Comparison of ENCODE assay signal across 8 mouse cellular contexts in genomic region chr16:48675607-48676006, GRCm38 (mm10).
A peak's percentile ranks its signal among the peaks of the same experiment; 100 is the strongest.
DNase-seq lines count a peak whose midpoint lies in the region; ATAC-seq and TF ChIP-seq lines count a peak whose summit lies in the region.

No protein-coding gene starts in this region.

- DNase-seq in 3T3-L1 (ENCODE audit: low read depth, low spot score), result peak; percentile 94
- peak; percentile 74 for DNase-seq in adrenal gland, adult 2 months
- peak; percentile 66 for DNase-seq in embryo, embryonic 9.5 days (ENCODE audit: extremely low spot score)
- DNase-seq in kidney, postnatal 0 days (ENCODE audit: low spot score), result peak; percentile 91
- DNase-seq in liver, embryonic 13.5 days, result peak; percentile 35

- H3K9me3 ChIP-seq in heart, embryonic 12.5 days (replicated peaks), result no peaks in the 10 kb centered on the region
- no peaks in the 10 kb centered on the region for H3K9me3 ChIP-seq in kidney, postnatal 0 days (replicated peaks; ENCODE audit: low read length)
- H3K9me3 ChIP-seq in liver, embryonic 13.5 days (replicated peaks), result no peaks in the 10 kb centered on the region
- no peaks in the 10 kb centered on the region for H3K9me3 ChIP-seq in neural tube, embryonic 12.5 days
- no peaks in the 10 kb centered on the region for H3K9me3 ChIP-seq in stomach, embryonic 16.5 days (replicated peaks; ENCODE audit: control insufficient read depth, low read length)

- H3K4me3 ChIP-seq in heart, embryonic 12.5 days, result no peak overlapping the region
- no peak overlapping the region for H3K4me3 ChIP-seq in kidney, postnatal 0 days (replicated peaks; ENCODE audit: low read depth, low read length)
- no peak overlapping the region for H3K4me3 ChIP-seq in liver, embryonic 13.5 days (replicated peaks)
- H3K4me3 ChIP-seq in neural tube, embryonic 12.5 days, result no peak overlapping the region
- no peak overlapping the region for H3K4me3 ChIP-seq in stomach, embryonic 16.5 days (replicated peaks; ENCODE audit: low read length)

- 17% methylated on average over 10 of the region's 10 CpGs for WGBS in heart, embryonic 12.5 days
- 7% methylated on average over 10 of the region's 10 CpGs for WGBS in kidney, postnatal 0 days
- WGBS in liver, embryonic 13.5 days (ENCODE audit: insufficient replicate concordance), result 10% methylated on average over 10 of the region's 10 CpGs
- WGBS in neural tube, embryonic 12.5 days, result 19% methylated on average over 10 of the region's 10 CpGs
- WGBS in stomach, embryonic 16.5 days, result 12% methylated on average over 10 of the region's 10 CpGs

- no peak overlapping the region for H3K9ac ChIP-seq in heart, embryonic 12.5 days
- no peak overlapping the region for H3K9ac ChIP-seq in kidney, postnatal 0 days (ENCODE audit: low read depth, low read length)
- H3K9ac ChIP-seq in liver, embryonic 13.5 days, result no peak overlapping the region
- H3K9ac ChIP-seq in neural tube, embryonic 12.5 days, result no peak overlapping the region
- H3K9ac ChIP-seq in stomach, embryonic 16.5 days (ENCODE audit: low read length), result no peak overlapping the region

- peaks cover 8% of the 10 kb centered on the region; the same call in 1 of the 2 replicates for H3K4me1 ChIP-seq in heart, embryonic 12.5 days (replicated peaks)
- no peaks in the 10 kb centered on the region for H3K4me1 ChIP-seq in kidney, postnatal 0 days (replicated peaks; ENCODE audit: insufficient read depth, low read length)
- H3K4me1 ChIP-seq in liver, embryonic 13.5 days (replicated peaks), result no peaks in the 10 kb centered on the region
- H3K4me1 ChIP-seq in neural tube, embryonic 12.5 days, result no peaks in the 10 kb centered on the region
- H3K4me1 ChIP-seq in stomach, embryonic 16.5 days (ENCODE audit: control insufficient read depth, insufficient read depth, low read length), result no peaks in the 10 kb centered on the region

- 0 out of 2 replicates have a peak overlapping the region, but pooled peaks have one; percentile 15 for H3K4me2 ChIP-seq in heart, embryonic 12.5 days
- H3K4me2 ChIP-seq in kidney, postnatal 0 days (ENCODE audit: low read length), result no peak overlapping the region
- no peak overlapping the region for H3K4me2 ChIP-seq in liver, embryonic 13.5 days
- no peak overlapping the region for H3K4me2 ChIP-seq in neural tube, embryonic 12.5 days (replicated peaks)
- no peak overlapping the region for H3K4me2 ChIP-seq in stomach, embryonic 16.5 days (ENCODE audit: low read depth, low read length)

- ATAC-seq in heart, embryonic 12.5 days (ENCODE audit: insufficient number of reproducible peaks, low FRiP score), result no peak
- peak; percentile 74 for ATAC-seq in kidney, postnatal 0 days (replicated peaks; ENCODE audit: low FRiP score, low read depth)
- ATAC-seq in liver, embryonic 13.5 days (ENCODE audit: low read depth), result no peak
- ATAC-seq in neural tube, embryonic 12.5 days (ENCODE audit: low FRiP score, low read depth), result peak; percentile 82
- 0 out of 2 replicates have a peak, but pooled peaks have one; percentile 53 for ATAC-seq in stomach, embryonic 16.5 days (ENCODE audit: insufficient read depth, low FRiP score)

- H3K36me3 ChIP-seq in heart, embryonic 12.5 days, result no peaks in the 10 kb centered on the region
- H3K36me3 ChIP-seq in kidney, postnatal 0 days (ENCODE audit: insufficient read depth, low read length), result no peaks in the 10 kb centered on the region
- no peaks in the 10 kb centered on the region for H3K36me3 ChIP-seq in liver, embryonic 13.5 days
- H3K36me3 ChIP-seq in neural tube, embryonic 12.5 days, result no peaks in the 10 kb centered on the region
- H3K36me3 ChIP-seq in stomach, embryonic 16.5 days (ENCODE audit: control insufficient read depth, insufficient read depth, low read length), result no peaks in the 10 kb centered on the region

- no peaks in the 10 kb centered on the region for H3K27me3 ChIP-seq in heart, embryonic 12.5 days (replicated peaks)
- no peaks in the 10 kb centered on the region for H3K27me3 ChIP-seq in kidney, postnatal 0 days (ENCODE audit: insufficient read depth, low read length)
- no peaks in the 10 kb centered on the region for H3K27me3 ChIP-seq in liver, embryonic 13.5 days
- no peaks in the 10 kb centered on the region for H3K27me3 ChIP-seq in neural tube, embryonic 12.5 days (replicated peaks)
- H3K27me3 ChIP-seq in stomach, embryonic 16.5 days (ENCODE audit: control insufficient read depth, insufficient read depth, low read length), result no peaks in the 10 kb centered on the region

- no peak overlapping the region for H3K27ac ChIP-seq in heart, embryonic 12.5 days (ENCODE audit: poor library complexity, severe bottlenecking)
- H3K27ac ChIP-seq in kidney, postnatal 0 days, result no peak overlapping the region
- no peak overlapping the region for H3K27ac ChIP-seq in liver, embryonic 13.5 days
- no peak overlapping the region for H3K27ac ChIP-seq in neural tube, embryonic 12.5 days
- H3K27ac ChIP-seq in stomach, embryonic 16.5 days (ENCODE audit: low read length), result no peak overlapping the region

- peak; percentile 85 for TF ChIP-seq CTCF in kidney, postnatal 0 days (IDR thresholded peaks at IDR 0.05; ENCODE audit: low read depth)

Comparison
In these comparisons a context has a peak if more than half of its experiments do, and no peak if none do; other contexts are left out.
1. DNase-seq: peak in every context shown above with its lines; median percentile 94 in 3T3-L1; 91 in kidney, postnatal 0 days; 74 in adrenal gland, adult 2 months; 66 in embryo, embryonic 9.5 days; 35 in liver, embryonic 13.5 days.
2. ATAC-seq: peak in kidney, postnatal 0 days (single experiment), neural tube, embryonic 12.5 days (single experiment) and stomach, embryonic 16.5 days (single experiment); none in heart, embryonic 12.5 days (single experiment) and liver, embryonic 13.5 days (single experiment).